Mouse (Mus musculus) midbrain, embryonic 10.5 days (tissue): ENCODE measurements at regions not wholly inside any gene's neighbourhood (a gene's known extent, or its start where the extent isn't known, plus 50 kb on each side); places are given as distances from the start of the nearest gene placed in this dataset.

Experiments used
- DNase-seq: peaks from one replicate; pipeline ENCODE4 v3.0.0-alpha.2; 2017; ENCODE audit warnings: low spot score
- H3K27ac ChIP-seq: fragments of 300-500 bp; sonication (generic); replicated peaks from 2 replicates; pipeline ENCODE4 v1.5.1; 2016; ENCODE audit warnings: mild to moderate bottlenecking
- H3K27me3 ChIP-seq: fragments of 300-500 bp; sonication (generic); 2 replicates; pipeline ENCODE4 v1.6.1; 2016; ENCODE audit warnings: low read depth, mild to moderate bottlenecking; ENCODE audit not compliant: poor library complexity, severe bottlenecking
- H3K36me3 ChIP-seq: fragments of 300-500 bp; sonication (generic); 2 replicates; pipeline ENCODE4 v1.6.1; 2016; ENCODE audit warnings: mild to moderate bottlenecking, moderate library complexity
- H3K4me1 ChIP-seq: fragments of 300-500 bp; sonication (generic); 2 replicates; pipeline ENCODE4 v1.6.1; 2016
- H3K4me3 ChIP-seq: fragments of 300-500 bp; sonication (generic); 2 replicates; pipeline ENCODE4 v1.5.1; 2016; ENCODE audit warnings: mild to moderate bottlenecking, moderate library complexity
- H3K9me3 ChIP-seq: fragments of 300-500 bp; sonication (generic); replicated peaks from 2 replicates; pipeline ENCODE4 v1.6.1; 2016; ENCODE audit warnings: mild to moderate bottlenecking
- WGBS: fragments of 180-500 bp; shearing (Covaris S2); methylation state at CpG from one replicate; pipeline ENCODE4 v1.1.7; 2016; 5-methylcytosine and 5-hydroxymethylcytosine counted together

DNA sequence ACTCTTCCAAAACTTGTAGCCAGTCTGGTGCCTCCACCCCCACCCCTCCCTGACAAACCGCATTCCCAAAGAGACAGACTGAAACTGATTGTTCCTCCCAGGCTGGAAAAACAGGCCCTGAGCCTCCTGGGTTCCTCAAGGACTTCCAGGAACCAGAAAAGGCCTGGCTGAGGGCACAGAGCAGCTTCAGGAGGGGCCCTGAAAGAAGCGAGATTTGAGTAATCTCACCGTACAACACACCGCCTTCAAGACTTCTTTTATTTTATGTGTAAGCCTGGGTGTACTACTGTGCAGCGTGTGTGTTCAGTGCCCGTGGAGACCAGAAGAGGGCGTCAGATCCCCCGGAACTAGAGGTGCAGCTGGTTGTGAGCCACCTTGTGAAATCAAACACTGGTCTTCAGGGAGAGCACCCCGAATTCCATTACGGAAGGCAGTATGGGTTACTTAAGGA is 96.4 kb upstream of the Errfi1 start:
- WGBS, result 77% methylated on average over 10 of the region's 10 CpGs
- peaks cover 3% of the 10 kb centered on the region; the same call in 1 of the 2 replicates for H3K9me3 ChIP-seq
- no peaks in the 10 kb centered on the region for H3K27me3 ChIP-seq
- H3K27ac ChIP-seq, result peak overlapping the region; percentile 79
- H3K4me1 ChIP-seq, result peaks cover 28% of the 10 kb centered on the region
- no peaks in the 10 kb centered on the region for H3K36me3 ChIP-seq
- no peak overlapping the region for H3K4me3 ChIP-seq
- peak; percentile 30 for DNase-seq

DNA sequence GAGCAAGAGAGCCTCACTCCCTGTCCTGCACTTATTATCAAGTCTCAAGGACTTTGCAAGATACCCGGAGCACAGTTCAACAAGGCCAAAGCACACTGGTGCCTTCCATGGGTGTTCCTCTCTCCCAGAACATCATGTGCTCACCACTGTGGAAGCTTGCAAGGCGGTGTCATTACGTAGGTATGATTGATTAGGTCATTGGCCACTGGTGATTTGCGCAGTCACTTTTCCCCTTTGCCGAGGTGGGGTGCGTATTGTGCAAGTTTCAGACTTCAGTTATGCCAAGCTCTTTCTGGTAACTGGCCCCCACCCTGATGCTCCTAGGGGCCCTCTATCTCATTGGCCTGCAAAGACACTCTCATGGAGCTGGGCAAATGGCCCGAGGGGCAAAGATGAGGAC is 98.3 kb upstream of the Errfi1 start:
- no peaks in the 10 kb centered on the region for H3K36me3 ChIP-seq
- H3K4me3 ChIP-seq, result no peak overlapping the region
- peaks cover 28% of the 10 kb centered on the region for H3K4me1 ChIP-seq
- H3K27ac ChIP-seq, result no peak overlapping the region
- H3K27me3 ChIP-seq, result no peaks in the 10 kb centered on the region
- 97% methylated on average over 7 of the region's 7 CpGs for WGBS
- peaks cover 3% of the 10 kb centered on the region; the same call in 1 of the 2 replicates for H3K9me3 ChIP-seq
- no peak for DNase-seq

DNA sequence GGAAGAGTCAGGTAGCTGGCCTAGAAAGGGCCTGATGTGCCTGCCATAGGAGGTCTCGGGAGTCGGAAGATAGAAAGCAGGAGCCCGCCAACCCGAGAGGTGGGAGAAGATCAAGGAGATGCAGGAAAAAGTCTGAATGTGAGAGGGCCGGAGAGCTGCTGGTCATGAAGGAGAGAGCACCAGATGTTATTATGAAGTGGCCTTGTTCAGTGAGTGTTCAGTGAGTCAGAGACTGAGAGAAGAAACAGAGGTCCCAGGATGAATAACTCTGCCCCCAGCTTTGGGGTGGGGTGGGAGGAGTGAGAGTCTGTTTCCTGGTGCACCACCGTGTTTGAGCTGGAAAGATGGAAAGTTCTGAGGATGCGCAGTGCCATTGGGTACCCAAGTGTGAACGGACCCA is 100.2 kb upstream of the Slc45a1 start:
- Histone ChIP-seq H3K4me1 (peaks cover 7% of the 10 kb centered on the region), H3K27me3 (no peaks in the 10 kb centered on the region), H3K36me3 (no peaks in the 10 kb centered on the region), H3K4me3 (no peak overlapping the region), H3K9me3 (peaks cover 3% of the 10 kb centered on the region; the same call in 1 of the 2 replicates), H3K27ac (0 out of 2 replicates have a peak overlapping the region, but pooled peaks have one; percentile 20)
- DNase-seq, result no peak
- 91% methylated on average over 8 of the region's 8 CpGs for WGBS

DNA sequence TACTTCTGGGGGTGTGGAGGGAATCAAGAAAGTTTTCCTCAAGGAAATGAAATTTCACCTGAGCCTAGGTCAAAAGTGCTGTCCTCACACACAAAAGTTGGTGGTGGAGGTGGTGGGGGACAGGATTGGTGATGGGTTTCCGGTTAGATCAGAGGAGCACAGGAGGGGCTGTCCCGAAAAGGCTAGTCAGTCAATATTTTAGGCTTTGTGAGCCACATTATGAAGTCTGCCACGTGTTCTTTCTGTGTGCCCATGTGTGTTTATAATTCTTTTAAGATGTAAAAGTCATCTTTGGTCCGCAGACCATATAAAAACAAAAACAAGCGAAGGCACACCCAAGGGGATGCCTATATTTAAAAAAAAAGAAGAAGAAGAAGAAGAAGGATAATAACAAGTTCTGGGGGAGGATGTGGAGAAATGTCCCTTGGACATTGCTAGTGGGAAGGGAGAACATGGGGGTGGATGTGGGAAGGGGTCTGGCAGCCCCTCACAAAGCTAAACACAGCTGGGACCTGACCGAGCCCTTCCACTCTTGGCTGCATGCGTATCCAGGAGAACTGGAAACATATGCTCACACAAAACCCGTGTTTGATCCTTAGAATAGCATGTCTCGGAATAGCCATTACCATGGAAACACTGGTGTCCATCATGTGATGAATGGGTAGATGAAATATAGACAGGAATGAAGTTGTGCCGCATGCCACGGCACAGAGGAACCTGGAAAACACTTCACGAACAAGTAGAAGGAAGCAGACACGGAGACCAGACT is 98.7 kb upstream of the Slc45a1 start:
- Histone ChIP-seq H3K4me1 (peaks cover 12% of the 10 kb centered on the region), H3K4me3 (no peak overlapping the region), H3K36me3 (no peaks in the 10 kb centered on the region), H3K27me3 (no peaks in the 10 kb centered on the region), H3K9me3 (no peaks in the 10 kb centered on the region), H3K27ac (no peak overlapping the region)
- DNase-seq, result no peak
- WGBS, result 81% methylated on average over 13 of the region's 13 CpGs

DNA sequence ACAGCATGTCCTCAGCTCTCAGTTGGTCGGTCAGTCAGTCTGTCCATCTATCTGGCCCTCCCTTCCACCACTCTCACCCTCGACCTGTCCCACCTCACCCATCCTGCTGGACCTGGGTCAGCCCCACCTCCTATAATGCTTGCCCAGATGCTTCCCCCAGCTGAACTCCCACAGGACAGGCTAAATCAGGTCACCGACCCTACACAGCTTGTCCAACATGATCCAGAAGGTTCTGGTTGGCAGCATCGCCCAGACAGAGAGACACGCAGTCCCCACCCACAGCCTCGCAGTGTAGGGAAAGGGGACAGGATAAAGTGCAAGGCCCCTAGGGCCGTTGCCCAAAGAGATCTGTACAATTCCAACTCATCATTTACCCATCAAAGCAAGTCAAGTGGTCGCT is 97.1 kb upstream of the Slc45a1 start:
- H3K4me1 ChIP-seq, result peaks cover 15% of the 10 kb centered on the region
- no peaks in the 10 kb centered on the region for H3K27me3 ChIP-seq
- no peaks in the 10 kb centered on the region for H3K36me3 ChIP-seq
- H3K27ac ChIP-seq, result no peak overlapping the region
- no peak for DNase-seq
- H3K9me3 ChIP-seq, result no peaks in the 10 kb centered on the region
- no peak overlapping the region for H3K4me3 ChIP-seq
- WGBS, result 90% methylated on average over 8 of the region's 8 CpGs

DNA sequence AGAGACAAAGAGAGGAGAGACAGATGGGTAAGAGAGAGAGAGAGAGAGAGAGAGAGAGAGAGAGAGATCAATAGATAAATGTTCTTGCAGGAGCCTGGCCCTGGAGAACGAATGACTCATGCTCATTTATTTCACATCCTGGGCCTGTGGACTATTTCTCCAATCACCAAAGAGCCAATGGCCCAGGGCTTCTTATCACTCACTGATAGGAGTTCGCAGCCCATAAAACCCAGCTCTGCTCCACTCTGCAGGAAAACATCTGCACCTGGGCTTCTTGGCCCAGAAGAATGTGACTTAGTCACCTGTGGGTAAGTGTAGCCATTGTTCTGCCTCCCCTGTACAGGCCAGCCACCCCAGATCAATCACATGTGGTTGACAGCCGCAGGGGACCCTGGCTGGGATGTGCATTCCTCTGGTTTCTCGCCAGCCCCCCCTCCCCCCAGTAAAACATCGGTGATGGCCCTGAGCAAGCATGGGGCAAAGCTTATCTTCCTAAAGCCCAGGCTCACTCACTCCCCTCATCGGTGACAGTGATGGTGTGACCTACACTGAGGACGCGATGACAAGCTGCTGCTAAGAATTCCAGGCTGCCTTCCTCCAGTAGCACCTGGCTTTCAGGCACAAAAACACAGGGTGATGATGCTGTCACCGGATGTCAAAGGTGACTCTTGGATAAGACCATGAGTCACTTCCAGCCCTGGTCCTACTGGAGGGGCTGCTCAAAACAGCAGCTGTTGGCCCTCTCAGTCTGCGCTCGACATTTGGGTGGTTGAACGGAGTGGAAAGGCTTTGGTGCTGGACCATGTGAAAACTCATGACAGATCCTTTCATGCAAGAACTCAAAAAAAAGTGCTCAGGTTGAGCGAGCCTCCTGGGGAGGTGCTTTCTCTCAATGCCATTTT is 96.4 kb upstream of the Slc45a1 start:
- no peak for DNase-seq
- no peaks in the 10 kb centered on the region for H3K27me3 ChIP-seq

DNA sequence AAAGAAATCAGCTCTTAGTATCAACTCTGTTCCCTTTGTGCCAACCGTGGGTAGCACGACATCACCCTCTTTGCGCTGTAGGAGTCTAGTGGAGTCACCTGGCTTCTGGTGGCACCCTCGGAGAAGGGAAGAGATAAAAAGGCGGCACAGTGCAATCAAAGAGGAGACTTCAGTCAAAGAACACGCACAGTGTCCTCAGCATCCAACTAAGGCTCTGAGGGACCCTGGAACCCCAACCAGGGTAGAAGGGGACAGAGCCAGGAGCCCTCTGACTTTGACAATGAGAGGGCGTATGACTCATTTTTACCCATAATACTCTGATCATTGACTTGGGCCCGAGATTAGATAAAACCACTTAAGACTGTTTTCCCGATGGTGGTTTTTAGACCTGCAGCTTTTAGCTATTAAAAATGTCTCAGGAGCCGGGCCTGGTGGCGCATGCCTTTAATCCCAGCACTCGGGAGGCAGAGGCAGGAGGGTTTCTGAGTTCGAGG is 94.5 kb upstream of the Slc45a1 start:
- peak overlapping the region; percentile 34; the same call in 1 of the 2 replicates for H3K27ac ChIP-seq
- H3K4me1 ChIP-seq, result peaks cover 26% of the 10 kb centered on the region
- no peaks in the 10 kb centered on the region for H3K27me3 ChIP-seq
- peak; percentile 11 for DNase-seq
- H3K36me3 ChIP-seq, result no peaks in the 10 kb centered on the region
- no peak overlapping the region for H3K4me3 ChIP-seq
- no peaks in the 10 kb centered on the region for H3K9me3 ChIP-seq
- 88% methylated on average over 13 of the region's 13 CpGs for WGBS

More for the DNA sequence above, 96.4 kb upstream of the Slc45a1 start:
- H3K27ac ChIP-seq, result no peak overlapping the region
- H3K36me3 ChIP-seq, result no peaks in the 10 kb centered on the region
- WGBS, result 78% methylated on average over 13 of the region's 13 CpGs
- no peak overlapping the region for H3K4me3 ChIP-seq
- H3K9me3 ChIP-seq, result no peaks in the 10 kb centered on the region
- peaks cover 20% of the 10 kb centered on the region for H3K4me1 ChIP-seq

DNA sequence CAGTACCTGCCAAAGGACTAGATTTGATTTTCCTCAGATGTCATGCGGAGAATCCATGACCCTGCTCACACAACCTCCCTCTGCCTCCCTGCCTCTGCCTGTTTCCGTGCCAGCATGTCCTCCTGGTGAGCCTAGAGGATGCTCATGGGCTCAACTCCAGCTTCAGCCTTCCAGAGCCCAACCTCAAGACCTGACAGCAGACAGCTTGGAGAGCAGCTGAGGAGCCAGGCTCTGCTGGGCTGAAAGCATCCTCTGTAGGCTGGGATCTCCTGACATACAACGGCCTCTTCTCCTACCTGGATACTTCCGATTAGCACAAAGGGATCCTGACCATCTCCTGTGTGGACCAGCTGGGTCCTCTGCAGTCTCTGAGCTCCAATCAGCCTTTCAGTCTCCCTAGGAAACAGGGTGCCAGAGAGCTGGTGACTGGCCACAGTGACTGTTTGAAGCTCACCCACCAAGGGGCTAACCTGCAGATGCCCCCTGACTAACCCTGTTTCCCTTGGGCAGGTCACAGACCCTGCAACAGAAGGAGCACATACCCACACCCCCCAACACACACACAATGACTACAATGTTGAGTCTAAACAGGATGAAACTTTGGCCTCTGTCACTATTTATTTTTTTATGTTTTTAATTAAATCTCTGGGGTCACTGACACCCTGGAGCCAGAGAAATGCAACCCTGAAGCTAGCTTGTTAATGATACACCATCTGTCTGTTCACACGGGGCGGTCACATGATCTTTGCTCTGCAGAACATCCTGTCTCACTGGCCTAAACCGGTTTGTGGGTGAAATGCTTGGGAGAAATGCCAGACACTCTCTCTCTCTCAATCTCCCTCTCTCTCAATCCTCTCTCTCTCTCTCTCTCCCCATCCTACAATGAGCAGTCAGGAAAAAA is 93.8 kb upstream of the Slc45a1 start:
- H3K27ac ChIP-seq, result peak overlapping the region; percentile 60
- WGBS, result 69% methylated on average over 7 of the region's 7 CpGs
- no peaks in the 10 kb centered on the region for H3K9me3 ChIP-seq
- no peak overlapping the region for H3K4me3 ChIP-seq
- no peaks in the 10 kb centered on the region for H3K27me3 ChIP-seq
- H3K36me3 ChIP-seq, result no peaks in the 10 kb centered on the region
- peaks cover 29% of the 10 kb centered on the region for H3K4me1 ChIP-seq
- peak; percentile 42 for DNase-seq

DNA sequence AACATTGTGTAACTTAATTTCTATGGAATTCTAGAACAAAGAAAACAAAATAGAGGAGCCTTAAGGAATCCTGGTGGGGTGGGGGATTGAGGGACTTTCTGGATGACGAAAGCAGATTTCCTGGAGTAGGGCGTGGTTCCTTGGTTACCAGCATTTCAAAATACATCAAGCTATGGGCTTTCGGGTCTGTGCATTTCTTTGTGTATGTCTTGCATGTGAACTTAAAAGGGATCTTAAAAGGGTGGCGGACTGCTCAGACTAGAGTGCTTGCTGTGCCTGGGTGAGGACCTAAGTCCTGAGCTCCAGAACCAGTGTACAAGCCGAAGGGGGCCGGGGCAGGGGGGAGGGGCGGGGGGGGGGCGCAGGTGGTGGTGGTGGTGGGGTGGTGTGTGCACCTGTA is 91.5 kb upstream of the Slc45a1 start:
- Histone ChIP-seq H3K27me3 (no peaks in the 10 kb centered on the region), H3K9me3 (no peaks in the 10 kb centered on the region), H3K4me3 (no peak overlapping the region), H3K27ac (peak overlapping the region; percentile 59; the same call in 1 of the 2 replicates), H3K36me3 (no peaks in the 10 kb centered on the region), H3K4me1 (peaks cover 34% of the 10 kb centered on the region)
- WGBS, result 77% methylated on average over 7 of the region's 8 CpGs
- no peak for DNase-seq

DNA sequence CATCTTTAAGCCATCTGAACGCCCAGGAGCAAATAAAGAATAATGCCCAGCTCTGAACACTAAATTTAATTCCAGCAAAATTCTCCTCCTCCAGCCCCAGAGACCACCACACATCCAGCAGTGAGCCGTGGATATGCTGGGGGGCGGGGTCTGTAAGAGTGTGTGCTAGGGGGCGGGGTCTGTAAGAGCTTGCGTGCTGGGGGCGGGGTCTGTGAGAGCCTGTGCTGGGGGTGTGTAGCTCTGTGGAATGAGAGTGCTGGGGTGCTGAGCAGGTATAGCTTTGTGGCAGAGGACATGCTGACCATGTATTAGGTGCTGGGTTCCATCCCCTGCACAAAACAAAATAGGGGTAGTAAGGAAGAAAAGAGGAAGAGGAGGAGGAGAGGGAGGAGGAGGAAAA is 91.1 kb upstream of the Slc45a1 start:
- Histone ChIP-seq H3K9me3 (no peaks in the 10 kb centered on the region), H3K4me3 (no peak overlapping the region), H3K27ac (peak overlapping the region; percentile 59; the same call in 1 of the 2 replicates), H3K27me3 (no peaks in the 10 kb centered on the region), H3K36me3 (no peaks in the 10 kb centered on the region), H3K4me1 (peaks cover 30% of the 10 kb centered on the region)
- DNase-seq, result peak; percentile 31
- WGBS, result 28% methylated on average over 6 of the region's 6 CpGs

DNA sequence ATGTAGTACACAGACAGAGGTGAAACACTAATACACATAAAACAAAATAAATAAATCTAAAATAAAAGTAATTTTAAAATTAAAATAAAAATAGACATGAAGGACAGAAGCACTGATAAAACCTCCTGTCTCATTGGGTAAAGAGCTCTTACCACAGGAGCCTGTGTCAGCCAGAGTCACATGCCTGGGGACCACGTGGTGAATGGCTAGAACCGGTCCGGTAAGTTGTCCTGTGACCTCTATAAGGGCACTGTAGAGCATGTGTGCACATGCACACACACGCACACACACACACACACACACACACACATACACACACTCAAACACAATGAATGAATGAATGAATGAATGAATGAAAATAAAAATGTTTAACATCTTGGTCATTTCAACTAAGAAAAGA is 89.8 kb upstream of the Slc45a1 start:
- no peak for DNase-seq
- Histone ChIP-seq H3K27ac (no peak overlapping the region), H3K36me3 (no peaks in the 10 kb centered on the region), H3K27me3 (no peaks in the 10 kb centered on the region), H3K4me3 (no peak overlapping the region), H3K9me3 (no peaks in the 10 kb centered on the region), H3K4me1 (peaks cover 30% of the 10 kb centered on the region)
- WGBS, result 84% methylated on average over 4 of the region's 4 CpGs

DNA sequence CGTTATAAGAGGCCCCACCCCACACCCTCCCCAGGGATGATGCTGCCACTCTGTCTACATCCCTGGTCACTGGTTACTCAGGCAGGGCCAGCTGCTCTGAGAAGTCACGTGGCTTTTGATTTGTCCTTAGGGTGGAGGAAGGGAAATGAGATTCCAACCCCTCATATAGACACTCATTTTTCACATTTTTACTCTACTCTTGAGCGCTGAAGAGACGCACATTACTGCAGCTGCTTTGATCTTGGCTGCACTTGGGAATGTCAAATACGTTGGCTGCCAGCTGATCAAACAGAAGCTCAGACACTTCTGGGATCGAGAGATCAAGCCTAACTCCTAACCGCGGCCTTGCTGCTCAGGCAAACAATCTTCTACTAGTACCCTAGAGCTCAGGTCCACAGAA is 88.2 kb upstream of the Slc45a1 start:
- 0 out of 2 replicates have a peak overlapping the region, but pooled peaks have one; percentile 23 for H3K27ac ChIP-seq
- H3K4me1 ChIP-seq, result peaks cover 20% of the 10 kb centered on the region
- DNase-seq, result no peak
- no peaks in the 10 kb centered on the region for H3K9me3 ChIP-seq
- no peaks in the 10 kb centered on the region for H3K36me3 ChIP-seq
- H3K4me3 ChIP-seq, result no peak overlapping the region
- no peaks in the 10 kb centered on the region for H3K27me3 ChIP-seq
- WGBS, result 76% methylated on average over 8 of the region's 8 CpGs
